Mouse (Mus musculus) heart, adult 8-10 months (tissue): ENCODE measurements around the gene Arl5a. TPM values are rescaled to one million over a fixed set of nuclear protein-coding genes. Genes with fewer than 3 reads are reported as not detected.

Source experiments
- DNase-seq: peaks from one replicate; pipeline ENCODE4 v3.0.0; 2022; ENCODE audit warnings: low spot score
- total RNA-seq, 4 experiments: library from RNA; stranded (reverse); gene quantifications; 2 replicates each; pipeline ENCODE4 v1.2.4; 2022

Arl5a gene
- total RNA-seq, 4 experiments from 2014 or later: 33.6 to 40.2 (median 35.9) TPM

- DNase-seq: no peak
These were observed 1.7 kb downstream of the Arl5a start for GRCm38 (mm10) chr2:52422871-52423610.

GRCm38 (mm10) chr2:52421197-52421596 lies 3.5 kb downstream of the Arl5a start:
- no peak for DNase-seq

- no peak for DNase-seq
These were observed 4.5 kb downstream of the Arl5a start for GRCm38 (mm10) chr2:52420001-52420710.

- DNase-seq: no peak
These were observed 5.4 kb downstream of the Arl5a start for GRCm38 (mm10) chr2:52419295-52419694.

- DNase-seq: no peak
These were observed 12.1 kb downstream of the Arl5a start for GRCm38 (mm10) chr2:52412524-52413037.

- DNase-seq: no peak
These were observed 18.2 kb downstream of the Arl5a start for GRCm38 (mm10) chr2:52406480-52406879.

- no peak for DNase-seq
These were observed 19.5 kb downstream of the Arl5a start for GRCm38 (mm10) chr2:52405238-52405637.

- no peak for DNase-seq
These were observed 30.2 kb downstream of the Arl5a start for GRCm38 (mm10) chr2:52394529-52394928.

- DNase-seq: no peak
These were observed 34.2 kb downstream of the Arl5a start for GRCm38 (mm10) chr2:52390415-52390975.

GRCm38 (mm10) chr2:52389975-52390374 lies 34.7 kb downstream of the Arl5a start:
- DNase-seq: no peak

- DNase-seq: no peak
These were observed 38.2 kb downstream of the Arl5a start for GRCm38 (mm10) chr2:52386451-52386850.

GRCm38 (mm10) chr2:52386037-52386436 lies 38.7 kb downstream of the Arl5a start:
- no peak for DNase-seq

GRCm38 (mm10) chr2:52378848-52379261 lies 45.8 kb downstream of the Arl5a start:
- DNase-seq: no peak

- DNase-seq: peak; percentile 26
These were observed 46.3 kb downstream of the Arl5a start, which contains the start of gene Neb for GRCm38 (mm10) chr2:52378448-52378804. Gene Neb, minus strand, starts transcription at chr2:52378474.

- no peak for DNase-seq
These were observed 46.8 kb downstream of the Arl5a start for GRCm38 (mm10) chr2:52377706-52378447.

GRCm38 (mm10) chr2:52374706-52375105 lies 50.0 kb downstream of the Arl5a start:
- no peak for DNase-seq

GRCm38 (mm10) chr2:52372480-52372879 lies 52.2 kb downstream of the Arl5a start:
- no peak for DNase-seq

GRCm38 (mm10) chr2:52372080-52372479 lies 52.6 kb downstream of the Arl5a start:
- DNase-seq: no peak

GRCm38 (mm10) chr2:52371066-52371465 lies 53.6 kb downstream of the Arl5a start:
- peak; percentile 45 for DNase-seq

GRCm38 (mm10) chr2:52369622-52370021 lies 55.1 kb downstream of the Arl5a start:
- no peak for DNase-seq

GRCm38 (mm10) chr2:52367665-52368064 lies 57.0 kb downstream of the Arl5a start:
- no peak for DNase-seq

GRCm38 (mm10) chr2:52367248-52367647 lies 57.5 kb downstream of the Arl5a start:
- no peak for DNase-seq
